Mouse (Mus musculus) liver, embryonic 12.5 days (tissue): Measurements from ENCODE around the gene Calr. TPM values are rescaled to one million over a fixed set of nuclear protein-coding genes. Genes with fewer than 3 reads are reported as not detected.
A peak's percentile ranks its signal among the peaks of the same experiment; 100 is the strongest.

Experiments used
- ATAC-seq: fragments of 200-750 bp; cut with Nextera tagmentation; 2 replicates; pipeline ENCODE4 v1.8.0; 2017; ENCODE audit warnings: moderate number of reproducible peaks, mild to moderate bottlenecking, moderate library complexity
- H3K27ac ChIP-seq: fragments of 300-500 bp; sonication (generic); 2 replicates; pipeline ENCODE4 v1.5.1; 2016; ENCODE audit warnings: mild to moderate bottlenecking
- H3K27me3 ChIP-seq: fragments of 300-500 bp; sonication (generic); replicated peaks from 2 replicates; pipeline ENCODE4 v1.6.1; 2016; ENCODE audit warnings: mild to moderate bottlenecking, moderate library complexity
- H3K36me3 ChIP-seq: fragments of 300-500 bp; sonication (generic); 2 replicates; pipeline ENCODE4 v1.6.1; 2016; ENCODE audit warnings: mild to moderate bottlenecking, moderate library complexity
- H3K4me1 ChIP-seq: fragments of 300-500 bp; sonication (generic); 2 replicates; pipeline ENCODE4 v1.6.1; 2016
- H3K4me2 ChIP-seq: fragments of 300-500 bp; sonication (generic); 2 replicates; pipeline ENCODE4 v1.6.1; 2016; ENCODE audit warnings: mild to moderate bottlenecking, moderate library complexity
- H3K4me3 ChIP-seq: fragments of 300-500 bp; sonication (generic); 2 replicates; pipeline ENCODE4 v1.5.1; 2016; ENCODE audit warnings: mild to moderate bottlenecking, moderate library complexity
- H3K9ac ChIP-seq: fragments of 300-500 bp; sonication (generic); 2 replicates; pipeline ENCODE4 v1.6.1; 2016; ENCODE audit warnings: mild to moderate bottlenecking, moderate library complexity
- H3K9me3 ChIP-seq: fragments of 300-500 bp; sonication (generic); replicated peaks from 2 replicates; pipeline ENCODE4 v1.6.1; 2016; ENCODE audit warnings: mild to moderate bottlenecking, moderate library complexity
- WGBS: fragments of 180-500 bp; shearing (Covaris S2); methylation state at CpG from one replicate; pipeline ENCODE4 v1.1.7; 2016; ENCODE audit not compliant: insufficient replicate concordance; 5-methylcytosine and 5-hydroxymethylcytosine counted together
- polyA plus RNA-seq: library from polyadenylated mRNA; unstranded; fragments of >200 nt; fragmentation: Nextera tagmentation; extraction: Ambion mirVana; gene quantifications from 2 replicates; pipeline ENCODE4 v1.2.1, GENCODE M21; 2016

The Calr gene
- 590 and 610 TPM in 2 replicates for polyA plus RNA-seq

GRCm38 (mm10) chr8:84846722-84847572, at the start of gene Calr:
Calr (minus strand) TSS chr8:84846934.
- WGBS = under 1% methylated on average over 55 of the region's 55 CpGs
- no peaks in the 10 kb centered on the region for H3K9me3 ChIP-seq
- ATAC-seq = peak; percentile 98
- peak within 1 kb of the TSS; percentile 88 for H3K9ac ChIP-seq
- H3K4me1 ChIP-seq = peaks cover 53% of the 10 kb centered on the region
- peak within 1 kb of the TSS; percentile 97 for H3K4me3 ChIP-seq
- no peaks in the 10 kb centered on the region for H3K27me3 ChIP-seq
- peak within 1 kb of the TSS; percentile 97 for H3K27ac ChIP-seq
- H3K36me3 ChIP-seq = peaks cover 41% of the 10 kb centered on the region
- H3K4me2 ChIP-seq = peak within 1 kb of the TSS; percentile 88

GRCm38 (mm10) chr8:84895963-84896362, 49.2 kb upstream of the Calr start:
- Histone ChIP-seq H3K4me2 (no peak overlapping the region), H3K36me3 (peaks cover 15% of the 10 kb centered on the region), H3K27me3 (no peaks in the 10 kb centered on the region), H3K9ac (no peak overlapping the region), H3K4me3 (no peak overlapping the region), H3K27ac (no peak overlapping the region), H3K9me3 (no peaks in the 10 kb centered on the region), H3K4me1 (peaks cover 67% of the 10 kb centered on the region)
- ATAC-seq = no peak
- 74% methylated on average over 5 of the region's 5 CpGs for WGBS

GRCm38 (mm10) chr8:84893709-84894134, 47.0 kb upstream of the Calr start, which contains the start of gene Gcdh:
Gcdh (minus strand) TSS chr8:84893921.
- under 1% methylated on average over 11 of the region's 11 CpGs for WGBS

DNA sequence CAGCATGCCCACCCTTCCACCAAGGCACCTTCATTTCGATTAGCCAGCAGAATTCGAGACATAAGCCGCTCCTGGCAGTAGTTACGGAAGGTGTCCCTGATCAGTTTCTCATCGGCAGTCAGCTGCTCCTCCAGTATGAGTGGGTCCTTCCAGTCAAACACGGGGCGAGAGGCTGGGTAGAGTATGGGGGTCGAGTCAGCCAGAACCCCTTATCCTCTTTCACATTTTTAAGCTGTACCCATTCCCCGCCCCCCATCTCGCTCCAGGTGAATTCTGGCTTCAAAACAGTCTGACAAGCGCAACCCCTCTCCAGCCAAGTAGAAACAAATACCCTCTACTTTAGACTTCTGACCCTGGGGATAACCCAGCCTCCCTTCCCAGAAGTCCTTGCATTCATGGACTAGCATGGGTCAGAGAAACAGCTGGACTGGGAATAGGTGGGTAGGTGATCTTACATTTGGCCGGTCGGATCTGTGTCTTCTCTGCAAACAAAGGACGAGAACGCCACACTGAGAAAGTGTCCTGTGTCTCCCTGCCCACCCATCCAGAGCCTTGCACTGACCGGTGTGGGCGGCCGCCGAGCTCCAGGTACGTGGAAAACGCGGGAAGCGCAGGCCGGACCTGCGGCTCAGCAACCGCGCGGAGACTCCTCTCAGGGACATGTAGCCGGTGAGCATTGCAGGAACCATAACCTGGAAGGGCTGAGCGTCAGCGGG, 46.4 kb upstream of the Calr start:
- no peaks in the 10 kb centered on the region for H3K9me3 ChIP-seq
- peak; percentile 6; the same call in 1 of the 2 replicates for ATAC-seq
- H3K4me1 ChIP-seq = peaks cover 40% of the 10 kb centered on the region
- peak overlapping the region; percentile 83 for H3K9ac ChIP-seq
- H3K27ac ChIP-seq = peak overlapping the region; percentile 82
- peaks cover 39% of the 10 kb centered on the region for H3K36me3 ChIP-seq
- peak overlapping the region; percentile 85 for H3K4me2 ChIP-seq
- WGBS = 12% methylated on average over 31 of the region's 31 CpGs
- no peaks in the 10 kb centered on the region for H3K27me3 ChIP-seq
- H3K4me3 ChIP-seq = peak overlapping the region; percentile 80

More at GRCm38 (mm10) chr8:84893709-84894134, 47.0 kb upstream of the Calr start, which contains the start of gene Gcdh:
- Histone ChIP-seq H3K4me2 (peak within 1 kb of the TSS; percentile 85), H3K9ac (peak within 1 kb of the TSS; percentile 83), H3K4me1 (peaks cover 45% of the 10 kb centered on the region), H3K36me3 (peaks cover 34% of the 10 kb centered on the region), H3K4me3 (peak within 1 kb of the TSS; percentile 80), H3K27me3 (no peaks in the 10 kb centered on the region), H3K27ac (peak within 1 kb of the TSS; percentile 82), H3K9me3 (no peaks in the 10 kb centered on the region)
- peak; percentile 96 for ATAC-seq

DNA sequence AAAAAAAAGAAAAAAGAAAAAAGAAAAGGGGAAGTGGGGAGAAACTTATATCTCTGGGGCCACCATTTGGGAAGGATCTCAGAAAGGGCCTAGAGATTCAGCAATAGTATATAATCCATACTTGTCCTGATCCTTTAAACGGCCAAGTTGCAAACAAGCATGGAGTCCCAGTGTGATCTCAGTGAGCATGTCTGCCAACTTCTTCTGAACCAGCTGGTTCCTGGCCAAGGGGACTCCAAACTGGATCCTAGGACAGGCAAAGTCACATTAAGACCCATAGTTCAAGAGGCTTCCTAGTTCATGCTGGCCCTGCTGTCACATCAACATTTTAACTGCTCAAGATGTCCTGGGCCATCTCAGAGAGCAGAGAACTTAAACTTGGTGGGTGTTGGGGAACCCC, 42.4 kb upstream of the Calr start:
- Histone ChIP-seq H3K4me1 (peaks cover 35% of the 10 kb centered on the region), H3K4me2 (no peak overlapping the region), H3K9ac (no peak overlapping the region), H3K36me3 (peaks cover 79% of the 10 kb centered on the region), H3K4me3 (no peak overlapping the region), H3K9me3 (no peaks in the 10 kb centered on the region), H3K27me3 (no peaks in the 10 kb centered on the region), H3K27ac (no peak overlapping the region)
- no peak for ATAC-seq
- 100% methylated on average over 1 of the region's 1 CpGs for WGBS

DNA sequence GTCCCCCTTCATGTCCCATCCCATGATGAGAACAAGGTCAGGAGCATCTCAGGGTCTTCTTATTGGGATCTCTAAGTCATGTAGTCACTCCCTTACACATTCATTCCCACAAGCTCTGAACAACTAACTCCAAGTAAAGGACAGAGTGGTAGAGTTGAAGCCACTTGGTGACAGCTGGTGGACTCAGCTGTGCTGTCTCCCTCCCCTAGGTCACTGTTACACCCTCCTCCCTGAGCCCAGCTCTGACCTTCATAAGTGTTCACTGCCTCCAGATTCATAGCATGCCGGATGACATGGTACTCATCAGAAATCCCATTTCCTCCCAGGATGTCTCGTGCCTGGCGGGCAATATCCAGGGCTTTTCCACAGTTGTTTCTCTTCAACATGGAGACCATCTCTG, 41.5 kb upstream of the Calr start:
- ATAC-seq = no peak
- peaks cover 87% of the 10 kb centered on the region for H3K36me3 ChIP-seq
- no peaks in the 10 kb centered on the region for H3K27me3 ChIP-seq
- no peak overlapping the region for H3K4me3 ChIP-seq
- 80% methylated on average over 3 of the region's 3 CpGs for WGBS
- no peak overlapping the region for H3K27ac ChIP-seq
- no peak overlapping the region for H3K4me2 ChIP-seq
- H3K9ac ChIP-seq = no peak overlapping the region
- peaks cover 32% of the 10 kb centered on the region for H3K4me1 ChIP-seq
- no peaks in the 10 kb centered on the region for H3K9me3 ChIP-seq

DNA sequence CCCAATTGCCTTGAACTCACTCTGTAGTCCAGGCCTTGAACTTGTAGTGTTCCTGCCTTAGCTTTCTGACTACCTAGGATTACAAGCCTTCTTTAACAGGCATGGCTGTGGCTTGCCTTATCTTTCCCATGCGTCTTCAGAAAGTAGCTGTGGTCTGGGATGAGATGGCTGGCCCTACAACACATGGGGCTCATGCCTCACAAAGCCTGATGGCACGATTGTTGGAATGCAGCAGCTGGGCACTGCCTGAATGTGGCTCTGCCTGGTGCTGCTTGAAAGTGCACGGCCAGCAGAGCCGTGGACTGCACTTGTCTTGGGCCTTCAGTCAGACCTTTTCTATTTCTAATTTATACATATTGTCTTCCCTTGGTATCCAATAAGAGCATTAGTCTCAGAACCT, 38.0 kb upstream of the Calr start:
- Histone ChIP-seq H3K27ac (0 out of 2 replicates have a peak overlapping the region, but pooled peaks have one; percentile 11), H3K4me1 (peaks cover 14% of the 10 kb centered on the region), H3K4me3 (no peak overlapping the region), H3K27me3 (no peaks in the 10 kb centered on the region), H3K36me3 (peaks cover 75% of the 10 kb centered on the region), H3K9ac (no peak overlapping the region), H3K4me2 (no peak overlapping the region), H3K9me3 (no peaks in the 10 kb centered on the region)
- no peak for ATAC-seq
- WGBS = 56% methylated on average over 4 of the region's 4 CpGs

DNA sequence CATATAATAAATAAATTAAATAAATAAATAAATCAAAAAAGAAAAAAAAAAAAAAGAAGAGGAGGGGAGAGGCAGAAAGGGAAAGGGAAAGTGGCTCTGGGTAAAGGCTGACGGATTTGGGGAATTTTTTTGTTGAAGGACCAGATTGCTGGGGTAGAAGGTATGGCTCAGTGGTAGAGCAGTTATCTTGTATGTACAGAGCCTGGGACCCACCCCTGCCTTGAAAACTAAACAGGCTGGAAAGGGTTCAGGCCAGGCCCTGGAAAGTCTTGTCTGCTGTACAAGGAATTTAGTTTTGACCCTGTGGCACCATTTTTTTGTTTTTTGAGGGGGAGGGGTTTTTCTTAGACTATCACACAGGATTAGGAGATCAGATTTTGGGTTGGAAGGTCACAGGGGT, 32.2 kb upstream of the Calr start:
- 73% methylated on average over 1 of the region's 1 CpGs for WGBS
- H3K27ac ChIP-seq = peak overlapping the region; percentile 50; the same call in 1 of the 2 replicates
- H3K9ac ChIP-seq = no peak overlapping the region

GRCm38 (mm10) chr8:84877297-84878035, 30.7 kb upstream of the Calr start:
- Histone ChIP-seq H3K4me1 (peaks cover 53% of the 10 kb centered on the region), H3K36me3 (peaks cover 20% of the 10 kb centered on the region), H3K9me3 (no peaks in the 10 kb centered on the region), H3K27me3 (no peaks in the 10 kb centered on the region), H3K9ac (no peak overlapping the region), H3K4me3 (no peak overlapping the region), H3K27ac (peak overlapping the region; percentile 3; the same call in 1 of the 2 replicates), H3K4me2 (no peak overlapping the region)
- 62% methylated on average over 3 of the region's 3 CpGs for WGBS
- no peak for ATAC-seq

More for the DNA sequence above, 32.2 kb upstream of the Calr start:
- Histone ChIP-seq H3K4me1 (peaks cover 38% of the 10 kb centered on the region), H3K36me3 (peaks cover 32% of the 10 kb centered on the region), H3K4me3 (no peak overlapping the region), H3K27me3 (no peaks in the 10 kb centered on the region), H3K9me3 (no peaks in the 10 kb centered on the region), H3K4me2 (no peak overlapping the region)
- peak; percentile 78 for ATAC-seq

GRCm38 (mm10) chr8:84874339-84874738, 27.6 kb upstream of the Calr start:
- H3K36me3 ChIP-seq = peaks cover 25% of the 10 kb centered on the region
- no peak overlapping the region for H3K4me3 ChIP-seq
- no peaks in the 10 kb centered on the region for H3K9me3 ChIP-seq
- ATAC-seq = 0 out of 2 replicates have a peak, but pooled peaks have one; percentile 19
- peak overlapping the region; percentile 23; the same call in 1 of the 2 replicates for H3K4me2 ChIP-seq
- no peak overlapping the region for H3K9ac ChIP-seq
- H3K27me3 ChIP-seq = no peaks in the 10 kb centered on the region
- H3K27ac ChIP-seq = peak overlapping the region; percentile 76
- peaks cover 66% of the 10 kb centered on the region for H3K4me1 ChIP-seq
- WGBS = 64% methylated on average over 3 of the region's 3 CpGs

- Histone ChIP-seq H3K4me1 (peaks cover 53% of the 10 kb centered on the region), H3K9me3 (no peaks in the 10 kb centered on the region), H3K27me3 (no peaks in the 10 kb centered on the region), H3K4me3 (peak overlapping the region; percentile 65), H3K27ac (0 out of 2 replicates have a peak overlapping the region, but pooled peaks have one; percentile 4), H3K4me2 (peak overlapping the region; percentile 100), H3K36me3 (peaks cover 37% of the 10 kb centered on the region), H3K9ac (peak overlapping the region; percentile 81)
- 73% methylated on average over 4 of the region's 4 CpGs for WGBS
- ATAC-seq = no peak
Observed at GRCm38 (mm10) chr8:84873016-84873415, 26.3 kb upstream of the Calr start.
